Mouse (Mus musculus): Measurements from ENCODE around the gene Esp8. TPM values are rescaled to one million over a fixed set of nuclear protein-coding genes. Genes with fewer than 3 reads are reported as not detected.
"Not testable (repeated sequence)": the region's sequence is repeated elsewhere in the genome, so short reads cannot be mapped to it uniquely, and the experiment has no call there.

Gene Esp8
- 0.39 and 0.44 TPM in 2 replicates for polyA plus RNA-seq (2015; fragmentation: Nextera tagmentation; extraction: Ambion mirVana)

DNA sequence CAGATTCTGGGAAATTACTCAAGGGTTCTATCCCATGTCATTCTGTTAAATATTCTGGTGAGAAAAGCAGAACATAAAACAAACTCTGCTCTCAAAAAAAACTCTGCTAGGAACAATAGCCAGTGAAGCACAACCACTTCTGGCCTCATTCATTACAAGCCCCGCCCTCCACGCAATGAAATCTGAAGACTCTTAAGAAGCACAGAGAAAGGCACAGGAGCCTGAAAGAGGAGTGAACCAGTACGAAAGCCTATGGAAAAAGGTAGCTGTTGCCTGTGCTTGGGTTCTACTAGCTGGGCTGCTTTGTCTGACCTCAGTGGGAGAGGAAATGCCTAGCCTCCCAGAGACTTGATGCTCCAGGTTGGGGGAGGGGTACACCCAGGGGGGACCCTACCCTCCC lies at the start of gene Esp8:
Gene Esp8 (plus strand): TSS at position 205 of the 400 bp plus-strand sequence.
- no peak for DNase-seq (ENCODE audit: low spot score)

DNA sequence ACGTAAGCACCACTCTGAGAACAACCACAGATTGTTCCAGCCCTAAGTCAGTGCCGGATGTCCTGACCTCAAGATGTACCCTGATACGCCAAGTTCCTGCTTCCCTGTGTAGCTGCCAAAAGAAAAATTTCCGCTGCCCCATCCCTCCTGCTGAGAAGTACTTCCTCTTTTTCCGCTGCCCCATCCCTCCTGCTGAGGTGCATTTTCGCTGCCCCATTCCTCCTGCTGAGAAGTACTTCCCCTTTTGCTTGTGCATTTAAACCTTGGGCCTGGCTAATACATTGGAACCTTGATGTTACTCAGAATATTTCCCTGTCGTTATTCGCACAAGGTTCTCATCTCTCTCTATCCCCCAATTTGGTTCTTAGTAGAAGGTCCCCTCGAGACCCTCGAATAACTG lies 36.3 kb upstream of the Esp8 start:
- DNase-seq (ENCODE audit: low spot score) = not testable (repeated sequence)

DNA sequence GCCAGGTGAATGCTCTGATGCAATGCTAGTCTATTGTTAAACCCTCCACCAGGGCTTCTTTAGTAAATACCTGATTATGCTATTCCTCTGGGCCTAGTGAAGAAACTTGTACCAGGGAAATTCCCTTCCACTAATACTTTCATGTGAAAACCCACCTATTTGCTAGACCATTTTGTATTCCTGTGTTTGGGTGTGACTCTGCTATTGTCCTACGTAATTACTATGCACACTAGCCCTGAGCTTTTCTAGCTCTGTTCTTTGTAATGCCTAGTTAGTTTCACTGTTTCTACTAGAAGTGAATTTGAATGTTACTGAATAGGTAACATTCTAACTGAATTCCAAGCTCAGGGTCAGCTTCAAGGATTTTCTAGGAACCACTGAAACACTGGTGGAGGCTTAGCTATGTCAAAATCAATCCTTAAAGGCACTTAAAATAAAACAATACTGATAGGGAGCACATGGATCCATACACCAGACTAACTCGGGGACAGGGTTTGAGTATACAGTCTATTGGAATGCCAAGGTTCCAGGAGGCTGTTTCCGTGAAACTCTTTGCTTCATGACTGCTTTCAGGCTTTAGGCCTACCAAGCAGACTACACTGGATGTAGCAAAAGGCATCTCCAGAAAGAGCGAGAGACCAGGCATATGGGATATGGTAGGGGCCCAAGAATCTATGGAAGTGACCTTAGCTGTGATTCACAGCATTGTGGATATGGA lies 24.2 kb upstream of the Esp8 start:
- DNase-seq (ENCODE audit: low spot score) = not testable (repeated sequence)

DNA sequence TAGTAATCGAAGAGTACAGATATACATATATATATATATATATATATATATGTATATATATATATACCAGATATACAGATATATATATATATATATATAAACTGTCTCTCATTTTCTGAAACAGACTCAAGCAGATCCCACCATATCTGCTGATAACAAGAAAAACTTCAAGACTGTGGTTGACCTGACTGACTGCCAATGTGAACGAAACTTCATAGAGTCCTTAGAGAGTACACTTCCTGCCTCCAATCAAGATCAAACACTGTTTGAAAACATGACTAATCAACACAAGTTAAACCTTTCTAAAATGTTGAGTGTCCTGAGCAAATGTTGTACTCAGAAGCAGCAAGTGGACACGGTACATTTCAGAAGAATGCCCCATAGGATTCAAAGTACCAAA lies 10.0 kb downstream of the Esp8 start:
- no peak for DNase-seq (ENCODE audit: low spot score)

DNA sequence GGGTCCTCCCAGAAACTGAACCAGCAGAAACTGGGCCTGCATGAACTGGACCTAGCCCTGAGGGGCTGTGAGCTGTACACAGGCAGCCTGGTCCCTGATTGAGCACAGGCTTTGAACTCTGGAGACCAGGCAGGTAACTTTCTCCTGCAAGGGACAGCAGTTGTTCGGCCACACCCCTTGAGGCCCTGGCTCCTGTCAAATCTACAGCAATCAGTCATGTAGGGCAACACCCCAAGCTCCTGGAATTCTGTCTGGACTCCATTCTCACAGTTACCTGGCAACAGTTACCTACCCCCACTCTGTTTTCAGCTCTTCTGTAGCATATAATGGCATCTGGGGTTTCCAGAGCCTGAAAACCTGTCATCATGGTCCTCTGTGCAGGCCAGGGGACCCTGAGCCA lies 11.3 kb downstream of the Esp8 start:
- no peak for DNase-seq (ENCODE audit: low spot score)

DNA sequence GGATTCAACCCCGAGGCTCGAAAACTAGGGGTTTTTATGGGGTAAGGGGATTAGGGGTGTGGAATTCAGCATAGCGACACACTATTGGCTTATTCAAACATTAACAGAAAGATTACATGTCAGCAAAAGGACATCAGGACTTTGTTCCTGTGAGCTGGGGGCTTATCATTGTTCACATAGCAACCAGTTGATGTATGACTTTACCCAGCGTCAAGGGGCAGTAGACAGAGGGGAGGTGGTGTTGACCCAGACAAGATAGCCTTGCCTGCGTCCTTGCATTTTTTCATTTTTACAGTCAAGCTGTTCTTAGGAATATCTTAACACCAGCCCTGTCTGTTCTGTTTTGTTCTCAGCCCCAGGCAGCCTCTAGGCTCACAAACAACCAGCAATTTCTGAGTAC lies 27.2 kb downstream of the Esp8 start:
- not testable (repeated sequence) for DNase-seq (ENCODE audit: low spot score)

DNA sequence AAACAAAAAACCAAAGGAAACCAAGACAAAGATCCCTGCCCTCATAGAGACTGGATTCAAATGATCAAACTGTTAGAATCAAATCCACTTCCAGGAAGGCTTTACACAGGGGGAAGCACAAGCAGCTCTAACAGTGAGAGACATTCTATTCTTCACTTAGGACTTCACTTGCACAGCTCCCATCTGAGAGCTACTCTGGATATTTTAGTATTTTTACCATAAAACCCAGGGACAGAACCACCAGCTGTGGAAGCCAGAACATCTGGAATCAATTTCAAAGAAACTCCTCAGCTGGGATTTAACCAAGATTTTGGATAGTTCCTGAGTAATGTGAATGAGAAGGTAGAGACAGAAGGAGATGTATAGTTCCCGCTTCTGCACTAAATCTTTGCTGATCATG lies 33.6 kb downstream of the Esp8 start:
- no peak for DNase-seq (ENCODE audit: low spot score)

DNA sequence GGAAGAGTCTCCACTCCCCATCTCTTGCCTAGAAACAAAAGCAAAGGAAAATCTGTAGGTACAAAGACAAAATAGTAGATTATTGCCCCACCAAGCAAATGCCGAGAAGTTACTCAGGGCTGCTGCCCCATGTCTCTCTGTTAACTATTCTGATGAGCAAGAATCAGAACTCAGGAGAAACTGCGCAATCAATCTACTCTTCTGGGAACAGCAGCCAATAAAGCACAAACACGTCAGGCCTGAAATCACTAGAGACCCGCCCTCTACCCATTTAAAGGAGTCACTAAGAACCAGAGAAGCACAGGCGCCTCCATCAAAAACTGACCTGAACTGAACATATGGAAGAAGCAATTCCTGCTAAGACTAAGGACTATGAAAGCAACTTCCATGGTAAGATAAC lies 41.4 kb downstream of the Esp8 start, which contains the start of gene Esp6:
Gene Esp6 (plus strand): TSS at position 301 of the 400 bp plus-strand sequence.
- DNase-seq (ENCODE audit: low spot score) = no peak

Other genes with a start within 250 kb of the Esp8 start
- 0.69 and 0.95 TPM in 2 replicates for gene Crisp1, start 200.8 kb upstream of the Esp8 start, polyA plus RNA-seq (2015; fragmentation: Nextera tagmentation; extraction: Ambion mirVana)
- gene Esp6, start 41.5 kb downstream of the Esp8 start, polyA plus RNA-seq (2015; fragmentation: Nextera tagmentation; extraction: Ambion mirVana) = not detected in 2 replicates
- not detected in 2 replicates for gene Esp4, start 78.6 kb downstream of the Esp8 start, polyA plus RNA-seq (2015; fragmentation: Nextera tagmentation; extraction: Ambion mirVana)
- gene Esp3, start 112.1 kb downstream of the Esp8 start, polyA plus RNA-seq (2015; fragmentation: Nextera tagmentation; extraction: Ambion mirVana) = not detected in 2 replicates
- gene Esp1, start 207.1 kb downstream of the Esp8 start, polyA plus RNA-seq (2015; fragmentation: Nextera tagmentation; extraction: Ambion mirVana) = not detected in 2 replicates